Mouse (Mus musculus) liver, embryonic 12.5 days (tissue): ENCODE measurements at regions not wholly inside any gene's neighbourhood (a gene's known extent, or its start where the extent isn't known, plus 50 kb on each side); places are given as distances from the start of the nearest gene placed in this dataset.

ENCODE experiments used
- ATAC-seq: fragments of 200-750 bp; cut with Nextera tagmentation; 2 replicates; pipeline ENCODE4 v1.8.0; 2017; ENCODE audit warnings: moderate number of reproducible peaks, mild to moderate bottlenecking, moderate library complexity
- H3K27ac ChIP-seq: fragments of 300-500 bp; sonication (generic); 2 replicates; pipeline ENCODE4 v1.5.1; 2016; ENCODE audit warnings: mild to moderate bottlenecking
- H3K27me3 ChIP-seq: fragments of 300-500 bp; sonication (generic); replicated peaks from 2 replicates; pipeline ENCODE4 v1.6.1; 2016; ENCODE audit warnings: mild to moderate bottlenecking, moderate library complexity
- H3K36me3 ChIP-seq: fragments of 300-500 bp; sonication (generic); 2 replicates; pipeline ENCODE4 v1.6.1; 2016; ENCODE audit warnings: mild to moderate bottlenecking, moderate library complexity
- H3K4me1 ChIP-seq: fragments of 300-500 bp; sonication (generic); 2 replicates; pipeline ENCODE4 v1.6.1; 2016
- H3K4me2 ChIP-seq: fragments of 300-500 bp; sonication (generic); 2 replicates; pipeline ENCODE4 v1.6.1; 2016; ENCODE audit warnings: mild to moderate bottlenecking, moderate library complexity
- H3K4me3 ChIP-seq: fragments of 300-500 bp; sonication (generic); 2 replicates; pipeline ENCODE4 v1.5.1; 2016; ENCODE audit warnings: mild to moderate bottlenecking, moderate library complexity
- H3K9ac ChIP-seq: fragments of 300-500 bp; sonication (generic); 2 replicates; pipeline ENCODE4 v1.6.1; 2016; ENCODE audit warnings: mild to moderate bottlenecking, moderate library complexity
- H3K9me3 ChIP-seq: fragments of 300-500 bp; sonication (generic); replicated peaks from 2 replicates; pipeline ENCODE4 v1.6.1; 2016; ENCODE audit warnings: mild to moderate bottlenecking, moderate library complexity
- WGBS: fragments of 180-500 bp; shearing (Covaris S2); methylation state at CpG from one replicate; pipeline ENCODE4 v1.1.7; 2016; ENCODE audit not compliant: insufficient replicate concordance; 5-methylcytosine and 5-hydroxymethylcytosine counted together

GRCm38 (mm10) chr1:50622870-50623607, 277.4 kb upstream of the Tmeff2 start:
- no peaks in the 10 kb centered on the region for H3K27me3 ChIP-seq
- no peak overlapping the region for H3K4me2 ChIP-seq

GRCm38 (mm10) chr1:50629000-50629399, 271.4 kb upstream of the Tmeff2 start:
- Histone ChIP-seq H3K27me3 (no peaks in the 10 kb centered on the region), H3K4me1 (no peaks in the 10 kb centered on the region), H3K36me3 (no peaks in the 10 kb centered on the region), H3K9ac (no peak overlapping the region), H3K27ac (no peak overlapping the region), H3K9me3 (no peaks in the 10 kb centered on the region), H3K4me2 (no peak overlapping the region), H3K4me3 (no peak overlapping the region)
- 79% methylated on average over 4 of the region's 4 CpGs for WGBS
- no peak for ATAC-seq

More at GRCm38 (mm10) chr1:50622870-50623607, 277.4 kb upstream of the Tmeff2 start:
- Histone ChIP-seq H3K9ac (no peak overlapping the region), H3K27ac (no peak overlapping the region), H3K4me1 (no peaks in the 10 kb centered on the region), H3K9me3 (no peaks in the 10 kb centered on the region), H3K36me3 (no peaks in the 10 kb centered on the region), H3K4me3 (no peak overlapping the region)
- WGBS, result 64% methylated on average over 5 of the region's 5 CpGs
- ATAC-seq, result no peak

DNA sequence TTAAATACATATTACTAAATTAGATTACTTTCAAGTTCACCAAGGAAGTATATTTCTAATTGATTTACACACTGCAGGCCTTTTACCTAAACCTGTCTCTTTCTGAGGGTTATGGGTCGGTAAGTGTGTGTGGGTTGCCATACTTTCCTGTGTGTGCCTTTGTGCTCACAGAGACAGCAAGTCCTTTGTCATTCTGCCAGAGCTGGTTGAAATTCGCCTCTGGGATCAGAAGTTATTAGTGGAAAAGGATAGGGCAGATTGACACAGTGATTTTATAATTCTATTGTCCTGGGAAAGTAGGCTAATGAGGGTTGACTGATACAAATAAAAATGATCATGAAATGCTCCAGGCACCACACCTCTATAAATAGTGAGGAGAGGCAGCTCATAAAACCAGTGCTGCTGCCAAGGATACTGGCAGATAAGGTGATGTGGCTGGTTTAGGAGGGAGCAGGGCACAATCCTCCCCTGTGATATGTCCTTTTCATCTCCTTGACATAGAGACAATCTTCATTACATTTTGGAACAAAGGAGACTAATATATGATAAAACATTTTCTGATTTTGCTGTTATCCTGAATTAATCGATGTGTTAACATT, 270.9 kb upstream of the Tmeff2 start:
- Histone ChIP-seq H3K27me3 (no peaks in the 10 kb centered on the region), H3K9ac (no peak overlapping the region), H3K9me3 (no peaks in the 10 kb centered on the region), H3K4me1 (no peaks in the 10 kb centered on the region), H3K27ac (no peak overlapping the region), H3K36me3 (no peaks in the 10 kb centered on the region), H3K4me3 (no peak overlapping the region), H3K4me2 (no peak overlapping the region)
- WGBS, result 61% methylated on average over 3 of the region's 3 CpGs
- ATAC-seq, result no peak

GRCm38 (mm10) chr1:50637992-50638391, 262.5 kb upstream of the Tmeff2 start:
- no peak overlapping the region for H3K9ac ChIP-seq
- H3K9me3 ChIP-seq, result no peaks in the 10 kb centered on the region
- no peaks in the 10 kb centered on the region for H3K27me3 ChIP-seq
- no peak overlapping the region for H3K27ac ChIP-seq
- 61% methylated on average over 1 of the region's 1 CpGs for WGBS
- H3K4me2 ChIP-seq, result no peak overlapping the region
- no peak for ATAC-seq
- no peaks in the 10 kb centered on the region for H3K4me1 ChIP-seq
- H3K4me3 ChIP-seq, result no peak overlapping the region
- H3K36me3 ChIP-seq, result no peaks in the 10 kb centered on the region

DNA sequence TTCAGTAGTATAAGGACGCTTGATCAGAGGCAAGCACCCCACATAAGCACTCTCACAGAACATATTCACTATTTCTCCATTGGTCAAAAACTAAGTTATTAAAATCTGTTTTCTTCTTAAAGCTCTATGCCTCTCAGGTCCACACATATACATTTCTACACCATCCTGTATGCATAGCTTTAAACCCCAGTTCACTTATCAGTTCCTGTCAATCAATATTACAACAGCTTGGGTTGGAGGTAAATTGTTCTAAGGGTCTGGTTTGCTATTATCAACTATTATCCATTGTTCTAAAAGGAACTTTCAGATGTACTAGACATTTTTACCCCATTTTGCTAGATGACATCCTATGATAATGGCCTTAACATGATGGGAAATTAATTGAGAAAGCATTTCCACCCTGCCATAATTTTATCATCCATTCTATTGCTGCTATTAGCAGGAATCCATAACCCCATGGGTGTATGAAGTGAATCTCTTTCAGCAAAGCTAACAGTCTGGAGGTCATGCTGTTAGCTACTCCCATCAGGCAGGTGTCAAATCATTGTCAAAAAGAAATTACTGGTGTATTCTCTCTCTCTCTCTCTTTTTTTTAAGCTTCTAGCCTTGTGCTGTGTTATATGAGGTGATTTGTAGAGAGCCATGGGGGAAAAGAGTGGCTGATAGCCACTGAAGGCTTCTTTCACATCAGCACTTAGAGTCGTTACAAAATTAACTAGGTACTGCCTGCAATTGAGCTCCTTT, 253.3 kb upstream of the Tmeff2 start:
- Histone ChIP-seq H3K4me2 (no peak overlapping the region), H3K36me3 (no peaks in the 10 kb centered on the region), H3K27ac (no peak overlapping the region), H3K9me3 (no peaks in the 10 kb centered on the region), H3K27me3 (no peaks in the 10 kb centered on the region), H3K4me1 (no peaks in the 10 kb centered on the region), H3K4me3 (no peak overlapping the region), H3K9ac (no peak overlapping the region)
- ATAC-seq, result no peak
- 60% methylated on average over 2 of the region's 2 CpGs for WGBS

- H3K36me3 ChIP-seq, result no peaks in the 10 kb centered on the region
- no peak overlapping the region for H3K4me2 ChIP-seq
- H3K9me3 ChIP-seq, result no peaks in the 10 kb centered on the region
- WGBS, result 67% methylated on average over 3 of the region's 3 CpGs
- H3K27me3 ChIP-seq, result no peaks in the 10 kb centered on the region
- ATAC-seq, result no peak
- no peak overlapping the region for H3K9ac ChIP-seq
- H3K4me1 ChIP-seq, result no peaks in the 10 kb centered on the region
- no peak overlapping the region for H3K27ac ChIP-seq
- H3K4me3 ChIP-seq, result no peak overlapping the region
Observed at GRCm38 (mm10) chr1:50651974-50652665, 248.3 kb upstream of the Tmeff2 start.

- no peak overlapping the region for H3K27ac ChIP-seq
- no peak overlapping the region for H3K9ac ChIP-seq
- H3K4me1 ChIP-seq, result no peaks in the 10 kb centered on the region
- no peak overlapping the region for H3K4me3 ChIP-seq
- 62% methylated on average over 3 of the region's 3 CpGs for WGBS
- no peak overlapping the region for H3K4me2 ChIP-seq
- no peaks in the 10 kb centered on the region for H3K9me3 ChIP-seq
- no peaks in the 10 kb centered on the region for H3K27me3 ChIP-seq
- no peak for ATAC-seq
- H3K36me3 ChIP-seq, result no peaks in the 10 kb centered on the region
Observed at GRCm38 (mm10) chr1:50665139-50665538, 235.3 kb upstream of the Tmeff2 start.

GRCm38 (mm10) chr1:50682971-50683370, 217.5 kb upstream of the Tmeff2 start:
- no peaks in the 10 kb centered on the region for H3K4me1 ChIP-seq
- ATAC-seq, result peak; percentile 59
- H3K9me3 ChIP-seq, result no peaks in the 10 kb centered on the region
- no peaks in the 10 kb centered on the region for H3K27me3 ChIP-seq
- WGBS, result 45% methylated on average over 3 of the region's 3 CpGs
- H3K4me3 ChIP-seq, result no peak overlapping the region
- no peak overlapping the region for H3K27ac ChIP-seq
- no peak overlapping the region for H3K9ac ChIP-seq
- H3K36me3 ChIP-seq, result no peaks in the 10 kb centered on the region
- no peak overlapping the region for H3K4me2 ChIP-seq

DNA sequence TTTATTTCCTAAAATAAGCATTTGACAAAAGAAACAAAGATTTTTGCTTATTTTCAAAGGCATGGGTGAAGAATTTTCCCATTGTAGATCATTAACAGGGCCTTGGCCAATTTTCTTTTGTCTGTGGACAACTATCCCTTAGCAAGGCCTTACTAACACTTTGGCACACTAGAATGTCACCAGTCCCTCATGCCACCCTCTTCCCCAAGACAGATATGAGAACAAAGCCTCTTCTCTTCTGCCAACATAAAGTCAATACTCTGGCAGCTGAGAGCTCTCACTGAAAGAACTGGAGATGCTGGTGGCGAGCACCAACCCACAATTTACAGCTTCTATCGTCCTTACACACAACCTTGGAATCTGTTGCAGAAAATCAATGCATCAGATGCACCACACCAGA, 215.1 kb upstream of the Tmeff2 start:
- Histone ChIP-seq H3K4me3 (no peak overlapping the region), H3K27ac (no peak overlapping the region), H3K9ac (no peak overlapping the region), H3K9me3 (no peaks in the 10 kb centered on the region), H3K36me3 (no peaks in the 10 kb centered on the region), H3K4me2 (no peak overlapping the region), H3K27me3 (no peaks in the 10 kb centered on the region), H3K4me1 (no peaks in the 10 kb centered on the region)
- ATAC-seq, result no peak
- WGBS, result 50% methylated on average over 2 of the region's 2 CpGs

GRCm38 (mm10) chr1:50696916-50697315, 203.5 kb upstream of the Tmeff2 start:
- no peak overlapping the region for H3K9ac ChIP-seq
- no peaks in the 10 kb centered on the region for H3K27me3 ChIP-seq
- no peaks in the 10 kb centered on the region for H3K36me3 ChIP-seq
- no peak overlapping the region for H3K27ac ChIP-seq
- H3K4me2 ChIP-seq, result no peak overlapping the region
- H3K4me1 ChIP-seq, result no peaks in the 10 kb centered on the region
- H3K4me3 ChIP-seq, result no peak overlapping the region
- no peaks in the 10 kb centered on the region for H3K9me3 ChIP-seq
- no peak for ATAC-seq
- 57% methylated on average over 1 of the region's 1 CpGs for WGBS

GRCm38 (mm10) chr1:50697333-50698216, 202.9 kb upstream of the Tmeff2 start:
- no peaks in the 10 kb centered on the region for H3K9me3 ChIP-seq
- H3K4me2 ChIP-seq, result no peak overlapping the region
- no peak overlapping the region for H3K9ac ChIP-seq
- ATAC-seq, result no peak
- H3K27ac ChIP-seq, result no peak overlapping the region
- no peaks in the 10 kb centered on the region for H3K4me1 ChIP-seq
- no peaks in the 10 kb centered on the region for H3K36me3 ChIP-seq
- WGBS, result 58% methylated on average over 7 of the region's 7 CpGs
- H3K27me3 ChIP-seq, result no peaks in the 10 kb centered on the region
- no peak overlapping the region for H3K4me3 ChIP-seq
